In the genomic region with DNA sequence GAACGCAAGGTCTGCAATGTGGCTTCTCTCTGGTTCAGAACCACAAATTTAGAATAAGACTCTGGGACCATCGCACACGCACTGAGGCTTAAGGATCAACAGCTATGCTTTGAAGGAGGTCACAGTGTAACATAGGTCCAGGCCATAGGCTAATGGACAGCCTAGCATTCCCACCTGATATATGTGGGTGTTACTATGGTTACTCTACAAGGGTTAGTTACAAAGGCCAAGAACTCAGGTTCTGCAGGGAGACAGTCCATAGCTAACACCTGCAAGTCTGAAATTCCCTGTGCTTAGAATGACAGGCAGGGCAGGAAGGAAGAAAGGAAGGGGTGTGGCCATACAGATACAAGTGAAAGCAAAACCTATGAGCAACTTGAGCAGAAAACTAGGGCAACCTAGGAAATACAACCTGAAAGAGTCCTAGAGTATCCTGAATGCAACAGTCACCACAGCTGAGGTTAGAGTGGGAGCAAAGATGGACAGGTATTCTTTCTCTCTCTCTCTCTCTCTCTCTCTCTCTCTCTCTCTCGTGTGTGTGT, we compare ENCODE assay signal across 16 mouse cellular contexts. TPM values are rescaled to one million over a fixed set of nuclear protein-coding genes. Genes with fewer than 3 reads are reported as not detected.
DNase-seq lines count a peak whose midpoint lies in the region; ATAC-seq and TF ChIP-seq lines count a peak whose summit lies in the region.
"Had no signal": no experiment of that assay in that cellular context is flagged by ENCODE, and none has a peak within 500 bp of the region (broad histone marks: within the 10 kb centered on the region; RNA-seq: fewer than 3 reads in every experiment).

No protein-coding gene starts in this region.

- ATAC-seq in erythroid progenitor cell, adult 5-6 weeks (replicated peaks; ENCODE audit: low FRiP score, poor library complexity, severe bottlenecking), result peak; percentile 55; the same call in 1 of the 2 replicates
- peak; percentile 58 for ATAC-seq in intestine, postnatal 0 days
- no peak for ATAC-seq in hindbrain, embryonic 11.5 days (ENCODE audit: low FRiP score)
- no peak for ATAC-seq in hindbrain, postnatal 0 days

- H3K27ac ChIP-seq in intestine, postnatal 0 days (ENCODE audit: low read depth, low read length), result no peak overlapping the region
- no peak overlapping the region for H3K27ac ChIP-seq in hindbrain, embryonic 11.5 days (ENCODE audit: low read depth, low read length)
- no peak overlapping the region for H3K27ac ChIP-seq in hindbrain, postnatal 0 days
- H3K27ac ChIP-seq: embryonic facial prominence, embryonic 12.5 days; kidney, embryonic 15.5 days; limb, embryonic 12.5 days had no signal

- peaks cover 21% of the 10 kb centered on the region for H3K36me3 ChIP-seq in intestine, postnatal 0 days (ENCODE audit: control insufficient read depth, insufficient read depth)
- no peaks in the 10 kb centered on the region for H3K36me3 ChIP-seq in hindbrain, embryonic 11.5 days (ENCODE audit: control insufficient read depth, insufficient read depth, low read length)
- H3K36me3 ChIP-seq in hindbrain, postnatal 0 days (ENCODE audit: insufficient read depth, low read length), result peaks cover 9% of the 10 kb centered on the region; the same call in 1 of the 2 replicates

- H3K4me3 ChIP-seq in intestine, postnatal 0 days (ENCODE audit: low read depth, low read length), result no peak overlapping the region
- no peak overlapping the region for H3K4me3 ChIP-seq in hindbrain, embryonic 11.5 days (ENCODE audit: low read depth, low read length)
- no peak overlapping the region for H3K4me3 ChIP-seq in hindbrain, postnatal 0 days (ENCODE audit: low read length)
- H3K4me3 ChIP-seq: embryonic facial prominence, embryonic 12.5 days; kidney, embryonic 15.5 days; limb, embryonic 12.5 days had no signal

- no peaks in the 10 kb centered on the region for H3K9me3 ChIP-seq in intestine, postnatal 0 days (ENCODE audit: control insufficient read depth)
- H3K9me3 ChIP-seq in hindbrain, embryonic 11.5 days (ENCODE audit: control insufficient read depth, low read length), result no peaks in the 10 kb centered on the region
- H3K9me3 ChIP-seq in hindbrain, postnatal 0 days (ENCODE audit: low read length), result no peaks in the 10 kb centered on the region
- H3K9me3 ChIP-seq: embryonic facial prominence, embryonic 12.5 days; kidney, embryonic 15.5 days; limb, embryonic 12.5 days had no signal

- DNase-seq in 416B (ENCODE audit: low read depth), result peak; percentile 18
- peak; percentile 12 for DNase-seq in CD4-positive helper T cell, adult 2 months (ENCODE audit: low read depth, low spot score)
- DNase-seq in hindbrain, embryonic 11.5 days (ENCODE audit: low spot score), result no peak
- DNase-seq in retina, postnatal 1 day, result no peak
- no peak for DNase-seq in hindbrain, postnatal 0 days (ENCODE audit: low spot score)
- DNase-seq: heart, adult 18-20 months; heart, postnatal 36 days; lung, adult 2 months; thymus, postnatal 4 days had no signal

- no peak overlapping the region for H3K9ac ChIP-seq in intestine, postnatal 0 days (ENCODE audit: low read depth, low read length)
- H3K9ac ChIP-seq in hindbrain, embryonic 11.5 days (ENCODE audit: low read depth, low read length), result no peak overlapping the region
- H3K9ac ChIP-seq in hindbrain, postnatal 0 days (replicated peaks; ENCODE audit: low read length), result no peak overlapping the region
- H3K9ac ChIP-seq: embryonic facial prominence, embryonic 12.5 days; kidney, embryonic 15.5 days; limb, embryonic 12.5 days had no signal

- WGBS in intestine, postnatal 0 days, result 92% methylated on average over 4 of the region's 4 CpGs
- WGBS in hindbrain, embryonic 11.5 days, result 90% methylated on average over 4 of the region's 4 CpGs
- 97% methylated on average over 4 of the region's 4 CpGs for WGBS in hindbrain, postnatal 0 days

- no peaks in the 10 kb centered on the region for H3K4me1 ChIP-seq in intestine, postnatal 0 days (replicated peaks; ENCODE audit: control insufficient read depth, insufficient read depth, low read length)
- no peaks in the 10 kb centered on the region for H3K4me1 ChIP-seq in hindbrain, embryonic 11.5 days (replicated peaks; ENCODE audit: control insufficient read depth, insufficient read depth, low read length)
- no peaks in the 10 kb centered on the region for H3K4me1 ChIP-seq in hindbrain, postnatal 0 days (ENCODE audit: insufficient read depth, low read length)
- H3K4me1 ChIP-seq: embryonic facial prominence, embryonic 12.5 days; kidney, embryonic 15.5 days; limb, embryonic 12.5 days had no signal

- no peaks in the 10 kb centered on the region for H3K27me3 ChIP-seq in intestine, postnatal 0 days (replicated peaks; ENCODE audit: control insufficient read depth, insufficient read depth, low read length)
- no peaks in the 10 kb centered on the region for H3K27me3 ChIP-seq in hindbrain, embryonic 11.5 days (ENCODE audit: control insufficient read depth, insufficient read depth, low read length)
- H3K27me3 ChIP-seq in hindbrain, postnatal 0 days (ENCODE audit: insufficient read depth, low read length), result no peaks in the 10 kb centered on the region
- H3K27me3 ChIP-seq: CH12.LX; embryonic facial prominence, embryonic 12.5 days; kidney, embryonic 15.5 days; limb, embryonic 12.5 days had no signal

- TF ChIP-seq CTCF in intestine, postnatal 0 days (IDR thresholded peaks at IDR 0.05; ENCODE audit: low read depth), result no peak
- TF ChIP-seq CTCF in hindbrain, postnatal 0 days (IDR thresholded peaks at IDR 0.05; ENCODE audit: low read depth), result no peak

- no peak overlapping the region for H3K4me2 ChIP-seq in intestine, postnatal 0 days (replicated peaks; ENCODE audit: low read depth)
- no peak overlapping the region for H3K4me2 ChIP-seq in hindbrain, embryonic 11.5 days (replicated peaks; ENCODE audit: low read depth, low read length)
- no peak overlapping the region for H3K4me2 ChIP-seq in hindbrain, postnatal 0 days (ENCODE audit: low read depth, low read length)
- H3K4me2 ChIP-seq: embryonic facial prominence, embryonic 12.5 days; kidney, embryonic 15.5 days; limb, embryonic 12.5 days; midbrain, embryonic 11.5 days had no signal

RNA-seq across cellular contexts. Expression of a gene that starts 27.9 kb away (rescaled TPM):
- total RNA-seq in erythroid progenitor cell, adult 5-6 weeks (2015; ENCODE audit: low replicate concordance), result 128 and 172 TPM in 2 replicates
- 108 and 143 TPM in 2 replicates for total RNA-seq in erythroid progenitor cell, adult 5-6 weeks (2017; ENCODE audit: low replicate concordance)
- 25.7 and 26.9 TPM in 2 replicates for polyA plus RNA-seq in intestine, postnatal 0 days (2015; fragmentation: Nextera tagmentation; extraction: Ambion mirVana)
- polyA plus RNA-seq in hindbrain, embryonic 11.5 days (2014; fragmentation: Nextera tagmentation; extraction: Ambion mirVana), result 74.7 and 78.5 TPM in 2 replicates
- total RNA-seq in hindbrain, postnatal 0 days (2014; rRNA removed), result 43.3 and 60.2 TPM in 2 replicates
- 79.1 and 86.7 TPM in 2 replicates for polyA plus RNA-seq in hindbrain, postnatal 0 days (2015; fragmentation: Nextera tagmentation; extraction: Ambion mirVana)

RNA-seq across cellular contexts. Expression of a gene that starts 51.5 kb away (rescaled TPM):
- 37.5 and 46.1 TPM in 2 replicates for total RNA-seq in erythroid progenitor cell, adult 5-6 weeks (2015; ENCODE audit: low replicate concordance)
- 54.0 and 65.6 TPM in 2 replicates for total RNA-seq in erythroid progenitor cell, adult 5-6 weeks (2017; ENCODE audit: low replicate concordance)
- polyA plus RNA-seq in intestine, postnatal 0 days (2015; fragmentation: Nextera tagmentation; extraction: Ambion mirVana), result 25.6 and 34.3 TPM in 2 replicates
- polyA plus RNA-seq in hindbrain, embryonic 11.5 days (2014; fragmentation: Nextera tagmentation; extraction: Ambion mirVana), result 78.9 and 113 TPM in 2 replicates
- total RNA-seq in hindbrain, postnatal 0 days (2014; rRNA removed), result 17.9 and 24.8 TPM in 2 replicates
- polyA plus RNA-seq in hindbrain, postnatal 0 days (2015; fragmentation: Nextera tagmentation; extraction: Ambion mirVana), result 56.4 and 66.7 TPM in 2 replicates

RNA-seq across cellular contexts. Expression of a gene that starts 51.8 kb away (rescaled TPM):
- 17.7 and 23.5 TPM in 2 replicates for total RNA-seq in erythroid progenitor cell, adult 5-6 weeks (2015; ENCODE audit: low replicate concordance)
- 12.3 and 13.9 TPM in 2 replicates for total RNA-seq in erythroid progenitor cell, adult 5-6 weeks (2017; ENCODE audit: low replicate concordance)
- 31.5 and 32.2 TPM in 2 replicates for polyA plus RNA-seq in intestine, postnatal 0 days (2015; fragmentation: Nextera tagmentation; extraction: Ambion mirVana)
- polyA plus RNA-seq in hindbrain, embryonic 11.5 days (2014; fragmentation: Nextera tagmentation; extraction: Ambion mirVana), result 75.2 and 89.4 TPM in 2 replicates
- total RNA-seq in hindbrain, postnatal 0 days (2014; rRNA removed), result 90.9 and 120 TPM in 2 replicates
- 74.4 and 80.0 TPM in 2 replicates for polyA plus RNA-seq in hindbrain, postnatal 0 days (2015; fragmentation: Nextera tagmentation; extraction: Ambion mirVana)

RNA-seq across cellular contexts. Expression of a gene that starts 57.3 kb away (rescaled TPM):
- total RNA-seq in erythroid progenitor cell, adult 5-6 weeks (2015; ENCODE audit: low replicate concordance), result 26.7 and 33.5 TPM in 2 replicates
- total RNA-seq in erythroid progenitor cell, adult 5-6 weeks (2017; ENCODE audit: low replicate concordance), result 20.5 and 31.7 TPM in 2 replicates
- 9.9 and 10.5 TPM in 2 replicates for polyA plus RNA-seq in intestine, postnatal 0 days (2015; fragmentation: Nextera tagmentation; extraction: Ambion mirVana)
- polyA plus RNA-seq in hindbrain, embryonic 11.5 days (2014; fragmentation: Nextera tagmentation; extraction: Ambion mirVana), result 33.0 and 34.1 TPM in 2 replicates
- 7.8 and 10.2 TPM in 2 replicates for total RNA-seq in hindbrain, postnatal 0 days (2014; rRNA removed)
- polyA plus RNA-seq in hindbrain, postnatal 0 days (2015; fragmentation: Nextera tagmentation; extraction: Ambion mirVana), result 7.2 and 9.6 TPM in 2 replicates

Comparison
In these comparisons a context has a peak if more than half of its experiments do, and no peak if none do; other contexts are left out.
1. DNase-seq: peak in 416B (single experiment) and CD4-positive helper T cell, adult 2 months (single experiment); none in hindbrain, embryonic 11.5 days (single experiment), retina, postnatal 1 day (single experiment) and hindbrain, postnatal 0 days (single experiment).
2. ATAC-seq: peak in erythroid progenitor cell, adult 5-6 weeks (single experiment) and intestine, postnatal 0 days (single experiment); none in hindbrain, embryonic 11.5 days (single experiment) and hindbrain, postnatal 0 days (single experiment).